Mouse (Mus musculus) erythroblast, embryonic 14.5 days (primary cell): ENCODE data around the gene Rem1.

Experiments used
- GATA1 ChIP-seq: IDR thresholded peaks from 2 replicates; pipeline ENCODE4 v1.6.1; 2012; ENCODE audit warnings: low read length, inconsistent platforms, mixed read lengths
- TAL1 ChIP-seq: IDR thresholded peaks from 3 replicates; pipeline ENCODE4 v1.6.1; 2012; ENCODE audit warnings: low read length, inconsistent platforms, mixed read lengths

- TF ChIP-seq GATA1 (no peak), TAL1 (no peak)
Measured at GRCm38 (mm10) chr2:152607746-152608145, 19.0 kb upstream of the Rem1 start.
